ENCODE assay signal across 8 mouse cellular contexts in genomic region chr2:117123701-117124100, GRCm38 (mm10). TPM values are rescaled to one million over a fixed set of nuclear protein-coding genes. Genes with fewer than 3 reads are reported as not detected.
DNase-seq lines count a peak whose midpoint lies in the region; ATAC-seq and TF ChIP-seq lines count a peak whose summit lies in the region.

No protein-coding gene starts in this region.

- peaks cover 16% of the 10 kb centered on the region for H3K79me2 ChIP-seq in liver, adult 2 months (ENCODE audit: control insufficient read depth, insufficient read depth, low read length)

- H3K4me2 ChIP-seq in forebrain, embryonic 11.5 days (ENCODE audit: low read depth, low read length, severe bottlenecking): peak overlapping the region; percentile 32; the same call in 1 of the 2 replicates
- H3K4me2 ChIP-seq in limb, embryonic 11.5 days (ENCODE audit: low read depth, severe bottlenecking): peak overlapping the region; percentile 55; the same call in 1 of the 2 replicates
- peak overlapping the region; percentile 66 for H3K4me2 ChIP-seq in neural tube, embryonic 14.5 days (ENCODE audit: low read depth, low read length)

- H3K4me1 ChIP-seq in liver, adult 2 months (ENCODE audit: control insufficient read depth, insufficient read depth, low read length): peaks cover 14% of the 10 kb centered on the region
- peaks cover 3% of the 10 kb centered on the region; the same call in 1 of the 2 replicates for H3K4me1 ChIP-seq in forebrain, embryonic 11.5 days (replicated peaks; ENCODE audit: control insufficient read depth, insufficient read depth, low read length)
- 0 out of 2 replicates have a peak, but pooled peaks cover 9% of the 10 kb centered on the region for H3K4me1 ChIP-seq in limb, embryonic 11.5 days (ENCODE audit: control insufficient read depth, insufficient read depth, low read length)
- peaks cover 12% of the 10 kb centered on the region for H3K4me1 ChIP-seq in neural tube, embryonic 14.5 days (ENCODE audit: control insufficient read depth, insufficient read depth, low read length)

- no peaks in the 10 kb centered on the region for H3K36me3 ChIP-seq in liver, adult 2 months (ENCODE audit: control insufficient read depth, insufficient read depth, low read length)
- H3K36me3 ChIP-seq in forebrain, embryonic 11.5 days (ENCODE audit: control insufficient read depth, insufficient read depth, low read length): no peaks in the 10 kb centered on the region
- H3K36me3 ChIP-seq in limb, embryonic 11.5 days (ENCODE audit: control insufficient read depth, insufficient read depth, low read length): no peaks in the 10 kb centered on the region
- H3K36me3 ChIP-seq in neural tube, embryonic 14.5 days (ENCODE audit: control insufficient read depth, insufficient read depth, low read length): no peaks in the 10 kb centered on the region

- no peak overlapping the region for H3K4me3 ChIP-seq in liver, adult 2 months (ENCODE audit: insufficient read depth, low read depth, low read length)
- no peak overlapping the region for H3K4me3 ChIP-seq in forebrain, embryonic 11.5 days (ENCODE audit: low read depth, low read length)
- 0 out of 2 replicates have a peak overlapping the region, but pooled peaks have one; percentile 6 for H3K4me3 ChIP-seq in limb, embryonic 11.5 days (ENCODE audit: low read depth, low read length)
- peak overlapping the region; percentile 90 for H3K4me3 ChIP-seq in neural tube, embryonic 14.5 days (ENCODE audit: low read depth, low read length)

- ATAC-seq in forebrain, embryonic 11.5 days (replicated peaks; ENCODE audit: low FRiP score): no peak
- ATAC-seq in limb, embryonic 11.5 days (ENCODE audit: insufficient number of reproducible peaks, low FRiP score, low TSS enrichment, low read depth): no peak
- no peak for ATAC-seq in neural tube, embryonic 14.5 days (ENCODE audit: low read depth)
- ATAC-seq in monocyte, adult 5-6 weeks (replicated peaks; ENCODE audit: insufficient number of reproducible peaks, low FRiP score, low TSS enrichment, poor library complexity, severe bottlenecking): no peak

- 7% methylated on average over 3 of the region's 3 CpGs for WGBS in liver, adult 2 months
- 55% methylated on average over 3 of the region's 3 CpGs for WGBS in forebrain, embryonic 11.5 days
- 36% methylated on average over 3 of the region's 3 CpGs for WGBS in limb, embryonic 11.5 days
- WGBS in neural tube, embryonic 14.5 days: 40% methylated on average over 3 of the region's 3 CpGs

- H3K27me3 ChIP-seq in liver, adult 2 months (ENCODE audit: control insufficient read depth, insufficient read depth, low read length): no peaks in the 10 kb centered on the region
- H3K27me3 ChIP-seq in forebrain, embryonic 11.5 days (ENCODE audit: control insufficient read depth, insufficient read depth, low read length): no peaks in the 10 kb centered on the region
- H3K27me3 ChIP-seq in limb, embryonic 11.5 days (ENCODE audit: control insufficient read depth, insufficient read depth, low read length): no peaks in the 10 kb centered on the region
- H3K27me3 ChIP-seq in neural tube, embryonic 14.5 days (ENCODE audit: control insufficient read depth, insufficient read depth, low read length): no peaks in the 10 kb centered on the region

- H3K9ac ChIP-seq in liver, adult 2 months (ENCODE audit: low read depth, low read length): no peak overlapping the region
- H3K9ac ChIP-seq in forebrain, embryonic 11.5 days (ENCODE audit: low read length): no peak overlapping the region
- no peak overlapping the region for H3K9ac ChIP-seq in limb, embryonic 11.5 days (ENCODE audit: low read length)
- H3K9ac ChIP-seq in neural tube, embryonic 14.5 days (replicated peaks; ENCODE audit: low read depth, low read length): no peak overlapping the region

- no peak for TF ChIP-seq CTCF in liver, adult 2 months (IDR thresholded peaks at IDR 0.05; ENCODE audit: low read depth, low read length)

- no peak overlapping the region for H3K27ac ChIP-seq in liver, adult 2 months (replicated peaks; ENCODE audit: insufficient read depth, low read depth, low read length)
- no peak overlapping the region for H3K27ac ChIP-seq in forebrain, embryonic 11.5 days (ENCODE audit: low read depth, low read length)
- no peak overlapping the region for H3K27ac ChIP-seq in limb, embryonic 11.5 days (replicated peaks; ENCODE audit: low read depth, low read length)
- H3K27ac ChIP-seq in neural tube, embryonic 14.5 days (ENCODE audit: low read depth, low read length): no peak overlapping the region

- DNase-seq in liver, adult 2 months (ENCODE audit: extremely low read depth, low read depth, low spot score): peak; percentile 44
- no peak for DNase-seq in liver
- no peak for DNase-seq in forebrain, embryonic 11.5 days (ENCODE audit: low spot score)
- DNase-seq in limb, embryonic 11.5 days (ENCODE audit: low spot score): no peak
- DNase-seq in urinary bladder, postnatal 36 days (ENCODE audit: low spot score in 2 of 2): no peak
- no peak for DNase-seq in ovary, postnatal 36 days (ENCODE audit: low spot score)

- no peaks in the 10 kb centered on the region for H3K9me3 ChIP-seq in forebrain, embryonic 11.5 days (ENCODE audit: control insufficient read depth, low read length)
- no peaks in the 10 kb centered on the region for H3K9me3 ChIP-seq in limb, embryonic 11.5 days (ENCODE audit: control insufficient read depth, low read length)
- H3K9me3 ChIP-seq in neural tube, embryonic 14.5 days (ENCODE audit: control insufficient read depth, low read length): no peaks in the 10 kb centered on the region

- no peak for TF ChIP-seq POLR2A in liver, adult 2 months (IDR thresholded peaks at IDR 0.05; ENCODE audit: extremely low read depth, insufficient read depth, low read length)

RNA-seq across cellular contexts. Expression of gene Spred1, which starts 2.5 kb away (rescaled TPM):
- 15.5 and 16.2 TPM in 2 replicates for total RNA-seq in liver, adult 2 months (2014; rRNA removed)
- 2.2 and 2.4 TPM in 2 replicates for polyA plus RNA-seq in liver, adult 2 months (2012; rRNA removed)
- 20.8 and 21.8 TPM in 2 replicates for polyA plus RNA-seq in forebrain, embryonic 11.5 days (2014; fragmentation: Nextera tagmentation; extraction: Ambion mirVana)
- polyA plus RNA-seq in limb, embryonic 11.5 days (2014; fragmentation: Nextera tagmentation; extraction: Ambion mirVana): 22.2 and 24.6 TPM in 2 replicates
- 16.0 and 20.8 TPM in 2 replicates for polyA plus RNA-seq in neural tube, embryonic 14.5 days (2014; fragmentation: Nextera tagmentation; extraction: Ambion mirVana)
- total RNA-seq in monocyte, adult 5-6 weeks (2017): 35.3 to 56.2 TPM (median 52.3 TPM) in 3 replicates

Comparison
In these comparisons a context has a peak if more than half of its experiments do, and no peak if none do; other contexts are left out.
1. H3K4me3 ChIP-seq: peak in limb, embryonic 11.5 days (single experiment) and neural tube, embryonic 14.5 days (single experiment); none in liver, adult 2 months (single experiment) and forebrain, embryonic 11.5 days (single experiment).
2. Peak in every context shown above with its lines, with median percentiles within 50 percentile points of each other: H3K4me2 ChIP-seq.